Mouse (Mus musculus): ENCODE data around the gene Pou3f3. TPM values are rescaled to one million over a fixed set of nuclear protein-coding genes. Genes with fewer than 3 reads are reported as not detected.

Gene Pou3f3
- polyA plus RNA-seq, 1 experiment from 2014 or later: 0.01 TPM

GRCm38 (mm10) chr1:42703851-42704613 is 8.5 kb downstream of the Pou3f3 start:
- no peaks in the 10 kb centered on the region for H3K9me3 ChIP-seq (replicated peaks)
- 1% methylated on average over 26 of the region's 26 CpGs for WGBS (ENCODE audit: insufficient replicate concordance)

DNA sequence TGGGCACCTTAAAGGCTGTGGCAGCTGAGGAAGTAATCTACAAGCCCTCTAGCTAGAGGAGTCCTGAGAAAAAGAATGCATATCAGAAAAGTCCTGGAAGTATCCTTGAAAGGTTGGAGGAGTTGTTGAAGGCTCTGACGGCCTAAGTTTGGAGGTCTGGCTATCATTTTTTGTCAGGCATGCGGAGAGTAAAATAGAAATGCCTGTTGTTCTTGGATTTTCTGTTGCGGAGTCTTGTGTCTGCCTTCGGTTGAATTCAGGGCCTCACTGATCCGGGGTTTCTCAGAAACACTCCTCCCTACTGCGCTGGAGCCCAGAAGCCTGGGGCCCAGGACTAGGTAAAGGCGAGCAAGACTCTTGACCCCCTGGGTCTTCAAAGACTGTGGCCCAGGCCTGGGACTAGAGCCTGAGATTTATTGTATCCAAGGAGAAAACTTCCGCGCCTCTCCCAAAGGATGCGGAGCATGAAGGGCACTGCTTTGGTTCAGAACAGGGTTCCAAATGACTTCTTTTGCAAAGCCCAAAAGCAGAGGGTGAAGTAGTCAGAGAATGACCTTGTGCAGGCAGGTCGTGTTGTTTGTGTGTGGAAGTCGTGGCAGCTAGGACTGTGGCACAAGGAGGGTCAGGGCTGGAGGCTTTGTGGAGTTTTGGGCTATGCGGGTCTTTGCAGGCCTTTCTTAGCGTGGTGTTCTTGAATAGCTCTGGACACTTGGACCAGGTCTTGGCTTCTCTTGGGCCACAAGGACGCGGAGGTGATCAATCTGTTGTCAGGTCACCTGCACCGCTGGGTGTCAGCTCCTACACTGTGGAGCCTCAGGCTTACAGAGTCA is 9.6 kb downstream of the Pou3f3 start:
- Histone ChIP-seq H3K4me2 (no peak overlapping the region), H3K4me3 (replicated peaks) (no peak overlapping the region), H3K27ac (no peak overlapping the region), H3K36me3 (no peaks in the 10 kb centered on the region), H3K9me3 (replicated peaks) (no peaks in the 10 kb centered on the region), H3K4me1 (replicated peaks) (no peaks in the 10 kb centered on the region), H3K9ac (no peak overlapping the region), H3K27me3 (peaks cover 97% of the 10 kb centered on the region)
- 4% methylated on average over 17 of the region's 17 CpGs for WGBS (ENCODE audit: insufficient replicate concordance)
- ATAC-seq (ENCODE audit: low read depth) (no peak), DNase-seq (no peak)

More at GRCm38 (mm10) chr1:42703851-42704613, 8.5 kb downstream of the Pou3f3 start:
- Histone ChIP-seq H3K27ac (no peak overlapping the region), H3K4me2 (no peak overlapping the region), H3K4me1 (replicated peaks) (no peaks in the 10 kb centered on the region), H3K27me3 (peaks cover 95% of the 10 kb centered on the region), H3K4me3 (replicated peaks) (no peak overlapping the region), H3K36me3 (no peaks in the 10 kb centered on the region), H3K9ac (no peak overlapping the region)
- DNase-seq (no peak), ATAC-seq (ENCODE audit: low read depth) (no peak)

DNA sequence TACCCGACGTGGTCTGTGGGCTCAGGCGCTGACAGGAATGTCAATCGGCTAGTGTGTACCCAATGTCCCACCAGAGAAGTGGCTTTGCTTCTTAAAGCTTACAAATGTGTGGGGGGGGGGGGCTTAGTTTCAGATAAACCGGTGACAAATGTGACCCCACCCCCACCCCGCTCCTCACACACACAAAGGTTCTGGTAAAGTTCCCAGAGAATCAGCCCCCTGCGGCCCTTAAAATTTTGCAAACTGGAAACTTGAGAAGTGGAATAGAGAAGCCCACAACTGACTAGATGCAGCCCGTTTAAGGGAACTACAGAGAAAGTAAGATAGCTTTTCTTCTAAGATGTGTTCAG is 10.2 kb downstream of the Pou3f3 start:
- Histone ChIP-seq H3K9me3 (replicated peaks) (no peaks in the 10 kb centered on the region), H3K4me2 (no peak overlapping the region)
- 4% methylated on average over 8 of the region's 8 CpGs for WGBS (ENCODE audit: insufficient replicate concordance)

GRCm38 (mm10) chr1:42707196-42707595 is 11.6 kb downstream of the Pou3f3 start:
- no peaks in the 10 kb centered on the region for H3K9me3 ChIP-seq (replicated peaks)
- ATAC-seq (ENCODE audit: low read depth) (no peak), DNase-seq (no peak)
- no peaks in the 10 kb centered on the region for H3K4me1 ChIP-seq (replicated peaks)
- WGBS (ENCODE audit: insufficient replicate concordance): 6% methylated on average over 5 of the region's 5 CpGs
- peaks cover 97% of the 10 kb centered on the region for H3K27me3 ChIP-seq
- no peak overlapping the region for H3K4me2 ChIP-seq
- no peaks in the 10 kb centered on the region for H3K36me3 ChIP-seq
- H3K27ac ChIP-seq: no peak overlapping the region
- H3K4me3 ChIP-seq (replicated peaks): no peak overlapping the region
- H3K9ac ChIP-seq: no peak overlapping the region

More for the DNA sequence above, 10.2 kb downstream of the Pou3f3 start:
- Histone ChIP-seq H3K9ac (no peak overlapping the region), H3K4me1 (replicated peaks) (no peaks in the 10 kb centered on the region), H3K36me3 (no peaks in the 10 kb centered on the region), H3K27me3 (peaks cover 97% of the 10 kb centered on the region), H3K27ac (no peak overlapping the region), H3K4me3 (replicated peaks) (no peak overlapping the region)
- no peak for ATAC-seq (ENCODE audit: low read depth)
- no peak for DNase-seq

GRCm38 (mm10) chr1:42707611-42708130 is 12.1 kb downstream of the Pou3f3 start:
- peaks cover 98% of the 10 kb centered on the region for H3K27me3 ChIP-seq
- H3K4me2 ChIP-seq: no peak overlapping the region
- no peak overlapping the region for H3K9ac ChIP-seq
- no peaks in the 10 kb centered on the region for H3K9me3 ChIP-seq (replicated peaks)
- H3K4me3 ChIP-seq (replicated peaks): no peak overlapping the region
- ATAC-seq (ENCODE audit: low read depth): no peak
- WGBS (ENCODE audit: insufficient replicate concordance): 4% methylated on average over 4 of the region's 4 CpGs
- no peak for DNase-seq
- H3K4me1 ChIP-seq (replicated peaks): no peaks in the 10 kb centered on the region
- H3K27ac ChIP-seq: no peak overlapping the region
- no peaks in the 10 kb centered on the region for H3K36me3 ChIP-seq

GRCm38 (mm10) chr1:42709024-42709423 is 13.5 kb downstream of the Pou3f3 start:
- 11% methylated on average over 1 of the region's 1 CpGs for WGBS (ENCODE audit: insufficient replicate concordance)
- ATAC-seq (ENCODE audit: low read depth) (no peak), DNase-seq (no peak)
- H3K4me2 ChIP-seq: no peak overlapping the region
- H3K9ac ChIP-seq: no peak overlapping the region
- peaks cover 100% of the 10 kb centered on the region for H3K27me3 ChIP-seq
- no peaks in the 10 kb centered on the region for H3K9me3 ChIP-seq (replicated peaks)
- no peak overlapping the region for H3K27ac ChIP-seq
- H3K4me1 ChIP-seq (replicated peaks): peaks cover 10% of the 10 kb centered on the region
- H3K4me3 ChIP-seq (replicated peaks): no peak overlapping the region
- H3K36me3 ChIP-seq: no peaks in the 10 kb centered on the region

DNA sequence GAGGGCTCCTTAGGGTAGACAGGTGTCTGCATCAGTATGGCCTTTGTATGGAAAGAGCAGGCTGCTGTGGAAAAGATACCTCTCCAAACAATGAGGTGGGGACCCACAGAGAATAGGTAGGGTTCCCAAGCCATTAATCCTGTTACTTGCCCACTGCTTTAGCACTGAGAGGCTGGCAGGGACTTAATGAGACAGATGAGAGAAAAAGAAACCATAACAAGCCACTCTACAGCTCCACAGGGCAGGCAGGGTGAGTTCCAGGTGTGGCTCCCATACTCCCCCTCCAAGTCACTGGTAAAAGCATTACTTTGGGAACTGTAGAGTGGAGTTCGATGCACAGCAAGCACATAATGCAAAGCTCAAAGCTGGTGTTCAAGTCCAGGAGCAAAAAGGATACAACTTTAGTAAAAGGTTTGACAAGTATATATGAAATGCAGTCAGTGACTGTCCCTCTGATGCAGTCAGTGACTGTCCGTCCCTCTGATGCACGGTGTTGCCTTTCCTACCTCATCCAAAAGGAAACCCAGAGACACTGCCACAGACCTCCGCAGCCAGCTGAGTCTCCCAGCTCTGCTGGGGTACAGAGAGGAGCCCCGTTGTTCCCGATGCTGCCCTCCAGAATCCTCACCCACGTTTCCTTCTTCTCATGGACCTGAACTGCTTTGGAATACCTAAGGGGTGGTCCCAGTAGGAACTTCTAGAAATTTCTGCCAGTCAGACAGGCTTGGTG is 14.0 kb downstream of the Pou3f3 start:
- Histone ChIP-seq H3K9me3 (replicated peaks) (no peaks in the 10 kb centered on the region), H3K27me3 (peaks cover 100% of the 10 kb centered on the region), H3K4me2 (no peak overlapping the region), H3K4me1 (replicated peaks) (peaks cover 13% of the 10 kb centered on the region), H3K9ac (no peak overlapping the region), H3K4me3 (replicated peaks) (no peak overlapping the region), H3K36me3 (no peaks in the 10 kb centered on the region), H3K27ac (no peak overlapping the region)
- ATAC-seq (ENCODE audit: low read depth) (no peak), DNase-seq (no peak)
- 11% methylated on average over 7 of the region's 7 CpGs for WGBS (ENCODE audit: insufficient replicate concordance)

GRCm38 (mm10) chr1:42710234-42710633 is 14.7 kb downstream of the Pou3f3 start:
- ATAC-seq (ENCODE audit: low read depth) (no peak), DNase-seq (no peak)
- 11% methylated on average over 4 of the region's 4 CpGs for WGBS (ENCODE audit: insufficient replicate concordance)
- no peak overlapping the region for H3K9ac ChIP-seq
- peaks cover 13% of the 10 kb centered on the region for H3K4me1 ChIP-seq (replicated peaks)
- no peak overlapping the region for H3K27ac ChIP-seq
- no peak overlapping the region for H3K4me2 ChIP-seq
- no peak overlapping the region for H3K4me3 ChIP-seq (replicated peaks)
- H3K36me3 ChIP-seq: no peaks in the 10 kb centered on the region
- H3K9me3 ChIP-seq (replicated peaks): no peaks in the 10 kb centered on the region
- peaks cover 100% of the 10 kb centered on the region for H3K27me3 ChIP-seq

- Histone ChIP-seq H3K9me3 (replicated peaks) (no peaks in the 10 kb centered on the region), H3K36me3 (no peaks in the 10 kb centered on the region), H3K4me3 (replicated peaks) (no peak overlapping the region), H3K4me1 (replicated peaks) (peaks cover 13% of the 10 kb centered on the region), H3K27ac (no peak overlapping the region), H3K4me2 (no peak overlapping the region), H3K27me3 (peaks cover 100% of the 10 kb centered on the region), H3K9ac (no peak overlapping the region)
- no peak for DNase-seq
- 20% methylated on average over 2 of the region's 2 CpGs for WGBS (ENCODE audit: insufficient replicate concordance)
- ATAC-seq (ENCODE audit: low read depth): no peak
These were observed 15.4 kb downstream of the Pou3f3 start for GRCm38 (mm10) chr1:42710995-42711394.

DNA sequence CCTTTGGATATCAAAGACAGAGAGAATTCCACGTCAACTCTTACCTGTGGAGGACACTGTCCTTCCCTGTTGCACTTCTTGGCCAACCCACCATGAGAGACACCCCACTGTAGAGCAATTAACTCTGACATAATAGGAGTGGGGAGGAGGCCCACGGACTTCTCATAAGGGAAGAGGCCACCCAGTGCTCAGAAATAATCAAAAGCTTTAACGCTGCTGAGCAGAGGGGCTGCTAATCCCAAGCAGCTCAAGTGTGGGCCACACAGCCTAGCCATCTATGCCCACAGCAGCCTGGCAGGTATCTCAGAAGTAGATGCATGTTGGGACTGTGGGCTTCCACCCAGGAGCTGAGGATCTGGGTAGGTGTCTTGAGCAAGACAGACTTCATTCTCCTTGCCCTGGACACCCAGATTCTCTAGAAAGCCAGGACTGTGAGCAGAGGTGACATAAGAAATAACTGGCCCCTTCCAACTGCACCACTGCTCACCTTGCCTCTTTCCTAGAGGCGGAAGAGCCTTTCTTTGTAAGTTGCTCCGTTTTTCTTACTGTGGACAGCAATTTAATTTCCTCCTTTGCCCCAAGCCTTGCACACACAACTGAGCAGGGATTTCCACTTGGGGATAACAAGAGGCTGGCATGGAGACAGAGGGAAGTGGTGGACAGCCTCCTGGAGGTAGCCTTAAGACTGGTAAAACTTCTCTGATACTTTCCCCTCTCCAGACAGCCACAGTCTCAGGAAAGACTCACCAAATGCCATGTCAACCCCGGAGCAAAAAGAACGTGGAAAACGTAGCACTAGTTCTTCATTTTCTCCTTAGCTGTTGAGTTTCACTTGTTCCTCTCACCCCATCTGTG is 16.1 kb downstream of the Pou3f3 start:
- no peak for DNase-seq
- H3K9ac ChIP-seq: no peak overlapping the region
- H3K4me3 ChIP-seq (replicated peaks): no peak overlapping the region
- H3K27ac ChIP-seq: no peak overlapping the region
- H3K36me3 ChIP-seq: no peaks in the 10 kb centered on the region
- 4% methylated on average over 8 of the region's 8 CpGs for WGBS (ENCODE audit: insufficient replicate concordance)
- H3K4me2 ChIP-seq: no peak overlapping the region
- peaks cover 99% of the 10 kb centered on the region for H3K27me3 ChIP-seq
- no peak for ATAC-seq (ENCODE audit: low read depth)
- H3K9me3 ChIP-seq (replicated peaks): no peaks in the 10 kb centered on the region
- peaks cover 13% of the 10 kb centered on the region for H3K4me1 ChIP-seq (replicated peaks)

Measured in liver, embryonic 13.5 days (tissue).